Mouse (Mus musculus): ENCODE data around the gene Hoxc9.

DNA sequence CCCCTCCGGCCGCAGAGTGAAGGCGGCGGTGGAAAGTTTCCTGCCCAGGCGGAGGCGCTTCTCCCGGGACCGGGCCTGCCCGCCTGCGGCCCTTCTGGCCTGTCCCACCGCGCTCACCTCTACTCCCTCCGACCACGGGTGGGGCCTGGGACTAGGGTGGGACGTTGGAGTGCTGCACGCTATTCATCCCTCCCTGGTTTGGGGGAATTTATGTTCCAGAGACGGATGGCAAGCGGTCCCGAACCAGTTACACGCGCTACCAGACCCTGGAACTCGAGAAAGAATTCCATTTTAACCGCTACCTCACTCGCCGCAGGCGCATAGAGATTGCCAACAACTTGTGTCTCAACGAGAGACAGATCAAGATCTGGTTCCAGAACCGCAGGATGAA lies 38.8 kb downstream of the Hoxc9 start:
- TF ChIP-seq MAFK (IDR thresholded peaks at IDR 0.05; ENCODE audit: insufficient read depth, low read depth, low read length), result no peak
- no peak for TF ChIP-seq HCFC1 (IDR thresholded peaks at IDR 0.05; ENCODE audit: borderline replicate concordance, insufficient read depth, low read length)

All from ES-E14 (cell line).